Mouse (Mus musculus): Measurements from ENCODE around the gene Ina. TPM values are rescaled to one million over a fixed set of nuclear protein-coding genes. Genes with fewer than 3 reads are reported as not detected.

Ina gene
- total and polyA plus RNA-seq, 3 experiments = not detected

GRCm38 (mm10) chr19:46984726-46985622 lies 29.5 kb upstream of the Ina start (continued):
- TF ChIP-seq SMC3 (IDR thresholded peaks at IDR 0.05; ENCODE audit: low read depth, low read length) = 0 out of 2 replicates have a peak, but pooled peaks have one; percentile 4
- peak; percentile 19; the same call in 1 of the 2 replicates for TF ChIP-seq ZMIZ1 (IDR thresholded peaks at IDR 0.05; ENCODE audit: low read depth, low read length)
- TF ChIP-seq RCOR1 (IDR thresholded peaks at IDR 0.05; ENCODE audit: low read depth, low read length) = peak; percentile 50
- TF ChIP-seq MYB (IDR thresholded peaks at IDR 0.05; ENCODE audit: low read depth, low read length) = no peak
- no peak for TF ChIP-seq ZC3H11A (IDR thresholded peaks at IDR 0.05; ENCODE audit: low read depth, low read length)
- no peak for TF ChIP-seq MYC (IDR thresholded peaks at IDR 0.05; ENCODE audit: low read depth, low read length)
- no peak for TF ChIP-seq CTCF (IDR thresholded peaks at IDR 0.05 in 2 of 3, conservative IDR thresholded peaks at IDR 0.05 in 1 of 3; ENCODE audit: control insufficient read depth in 1 of 3, insufficient read depth in 1 of 3, low read depth in 2 of 3, low read length in 3 of 3, poor library complexity in 1 of 3, severe bottlenecking in 1 of 3)
- TF ChIP-seq POLR2AphosphoS5 (IDR thresholded peaks at IDR 0.05; ENCODE audit: borderline replicate concordance, low read depth, low read length) = no peak
- no peak for TF ChIP-seq CHD2 (IDR thresholded peaks at IDR 0.05; ENCODE audit: low read length)
- no peak for TF ChIP-seq MEF2A (IDR thresholded peaks at IDR 0.05; ENCODE audit: extremely low read depth, insufficient replicate concordance, low read depth, low read length, poor library complexity, severe bottlenecking)
- TF ChIP-seq HCFC1 (IDR thresholded peaks at IDR 0.05; ENCODE audit: low read depth, low read length) = peak; percentile 45
- TF ChIP-seq TAL1 (IDR thresholded peaks at IDR 0.05; ENCODE audit: low read length) = peak; percentile 58
- TF ChIP-seq BHLHE40 (IDR thresholded peaks at IDR 0.05; ENCODE audit: borderline replicate concordance, low read depth, low read length) = no peak
- peak in 1 of 2 experiments; percentile 71; a peak in 3 of 4 replicates for TF ChIP-seq EP300 (IDR thresholded peaks at IDR 0.05; ENCODE audit: low read depth in 1 of 2, low read length in 2 of 2)
- no peak; the same call in 1 of the 2 replicates for TF ChIP-seq NELFE (IDR thresholded peaks at IDR 0.05; ENCODE audit: low read depth, low read length)
- no peak for TF ChIP-seq ZKSCAN1 (IDR thresholded peaks at IDR 0.05; ENCODE audit: low read depth, low read length)
- peak; percentile 37 for TF ChIP-seq TCF12 (IDR thresholded peaks at IDR 0.05; ENCODE audit: low read depth, low read length)
- TF ChIP-seq JUND (IDR thresholded peaks at IDR 0.05; ENCODE audit: low read depth, low read length) = no peak
- TF ChIP-seq MXI1 (IDR thresholded peaks at IDR 0.05; ENCODE audit: low read depth, low read length) = peak; percentile 34; the same call in 1 of the 2 replicates

GRCm38 (mm10) chr19:46987646-46988045 lies 26.9 kb upstream of the Ina start:
- Histone ChIP-seq H3K4me1 (ENCODE audit: control insufficient read depth in 1 of 2, insufficient read depth in 2 of 2, low read length in 2 of 2) (peaks cover 20 to 51% of the 10 kb centered on the region in 2 experiments), H3K4me3 (ENCODE audit: control insufficient read depth in 1 of 2, insufficient read depth in 1 of 2, low read depth in 2 of 2, low read length in 2 of 2) (peak overlapping the region; percentile 12 to 22), H3K27me3 (ENCODE audit: control insufficient read depth in 1 of 2, insufficient read depth in 2 of 2, low read length in 2 of 2) (no peaks in the 10 kb centered on the region), H3K9me3 (replicated peaks; ENCODE audit: insufficient read depth, low read length) (no peaks in the 10 kb centered on the region), H3K36me3 (ENCODE audit: control insufficient read depth in 1 of 2, insufficient read depth in 2 of 2, low read length in 2 of 2) (peaks cover 0 to 44% of the 10 kb centered on the region in 2 experiments; a peak in 2 of 4 replicates), H3K9ac (ENCODE audit: control insufficient read depth, low read depth, low read length, poor library complexity, severe bottlenecking) (peak overlapping the region; percentile 73), H3K79me2 (ENCODE audit: control insufficient read depth, insufficient read depth, low read length, poor library complexity) (peaks cover 6% of the 10 kb centered on the region; the same call in 1 of the 2 replicates), H3K27ac (ENCODE audit: control insufficient read depth, low read depth, low read length) (peak overlapping the region; percentile 98)
- TF ChIP-seq SMC3 (IDR thresholded peaks at IDR 0.05; ENCODE audit: low read depth, low read length) (no peak), GABPA (IDR thresholded peaks at IDR 0.05; ENCODE audit: low read depth, low read length) (no peak), EP300 (IDR thresholded peaks at IDR 0.05; ENCODE audit: low read depth in 1 of 2, low read length in 2 of 2) (peak in 1 of 2 experiments; percentile 16; a peak in 2 of 4 replicates), POLR2A (IDR thresholded peaks at IDR 0.05; ENCODE audit: control insufficient read depth in 1 of 2, insufficient read depth in 1 of 2, low read depth in 1 of 2, low read length in 2 of 2, poor library complexity in 1 of 2) (no peak), CHD1 (IDR thresholded peaks at IDR 0.05; ENCODE audit: low read depth, low read length) (no peak), CTCF (IDR thresholded peaks at IDR 0.05 in 2 of 3, conservative IDR thresholded peaks at IDR 0.05 in 1 of 3; ENCODE audit: control insufficient read depth in 1 of 3, insufficient read depth in 1 of 3, low read depth in 2 of 3, low read length in 3 of 3, poor library complexity in 1 of 3, severe bottlenecking in 1 of 3) (no peak), RCOR1 (IDR thresholded peaks at IDR 0.05; ENCODE audit: low read depth, low read length) (peak; percentile 22; the same call in 1 of the 2 replicates)
- peak; percentile 74 for DNase-seq (ENCODE audit: low read depth, low spot score)

All from MEL (cell line).